Mouse (Mus musculus) liver (tissue): ENCODE measurements at regions not wholly inside any gene's neighbourhood (a gene's known extent, or its start where the extent isn't known, plus 50 kb on each side); places are given as distances from the start of the nearest gene placed in this dataset.

Experiments
- DNase-seq: peaks from one replicate; pipeline ENCODE4 v3.0.0-alpha.2; 2020; ENCODE audit warnings: mixed read lengths

GRCm38 (mm10) chr14:48752579-48752905, 78.9 kb upstream of the Otx2 start:
- no peak for DNase-seq

- no peak for DNase-seq
These were observed 78.3 kb upstream of the Otx2 start for GRCm38 (mm10) chr14:48751751-48752578.

- DNase-seq, result no peak
These were observed 77.4 kb upstream of the Otx2 start for GRCm38 (mm10) chr14:48750994-48751393.

GRCm38 (mm10) chr14:48748976-48749375, 75.4 kb upstream of the Otx2 start:
- DNase-seq, result no peak

- DNase-seq, result no peak
These were observed 74.3 kb upstream of the Otx2 start for GRCm38 (mm10) chr14:48747936-48748335.

GRCm38 (mm10) chr14:48740942-48741602, 67.5 kb upstream of the Otx2 start:
- no peak for DNase-seq

GRCm38 (mm10) chr14:48739121-48739520, 65.5 kb upstream of the Otx2 start:
- no peak for DNase-seq

- DNase-seq, result no peak
These were observed 65.0 kb upstream of the Otx2 start for GRCm38 (mm10) chr14:48738641-48739040.

GRCm38 (mm10) chr14:48738213-48738612, 64.6 kb upstream of the Otx2 start:
- no peak for DNase-seq

- no peak for DNase-seq
These were observed 63.6 kb upstream of the Otx2 start for GRCm38 (mm10) chr14:48736969-48737860.

- DNase-seq, result no peak
These were observed 62.6 kb upstream of the Otx2 start for GRCm38 (mm10) chr14:48736211-48736610.

- no peak for DNase-seq
These were observed 56.4 kb upstream of the Otx2 start for GRCm38 (mm10) chr14:48729996-48730395.
